Mouse (Mus musculus) hindbrain, embryonic 13.5 days (tissue): ENCODE data around the gene Ubac2. TPM values are rescaled to one million over a fixed set of nuclear protein-coding genes. Genes with fewer than 3 reads are reported as not detected.

Source experiments
- ATAC-seq: fragments of 200-750 bp; cut with Nextera tagmentation; 2 replicates; pipeline ENCODE4 v1.8.0; 2017; ENCODE audit warnings: moderate TSS enrichment; ENCODE audit not compliant: low FRiP score
- H3K27ac ChIP-seq: fragments of 300-500 bp; sonication (generic); 2 replicates; pipeline ENCODE4 v1.5.1; 2015; ENCODE audit warnings: inconsistent platforms, mild to moderate bottlenecking, moderate library complexity
- H3K27me3 ChIP-seq: fragments of 300-500 bp; sonication (generic); 2 replicates; pipeline ENCODE4 v1.6.1; 2015; ENCODE audit warnings: mild to moderate bottlenecking, inconsistent platforms
- H3K36me3 ChIP-seq: fragments of 300-500 bp; sonication (generic); 2 replicates; pipeline ENCODE4 v1.6.1; 2015; ENCODE audit warnings: mild to moderate bottlenecking, inconsistent platforms
- H3K4me1 ChIP-seq: fragments of 300-500 bp; sonication (generic); replicated peaks from 2 replicates; pipeline ENCODE4 v1.6.1; 2015; ENCODE audit warnings: inconsistent platforms
- H3K4me2 ChIP-seq: fragments of 300-500 bp; sonication (generic); 2 replicates; pipeline ENCODE4 v1.6.1; 2015; ENCODE audit warnings: inconsistent platforms, mild to moderate bottlenecking, moderate library complexity
- H3K4me3 ChIP-seq: fragments of 300-500 bp; sonication (generic); 2 replicates; pipeline ENCODE4 v1.5.1; 2015; ENCODE audit warnings: mild to moderate bottlenecking, inconsistent platforms
- H3K9ac ChIP-seq: fragments of 300-500 bp; sonication (generic); 2 replicates; pipeline ENCODE4 v1.6.1; 2015; ENCODE audit warnings: mild to moderate bottlenecking, inconsistent platforms
- H3K9me3 ChIP-seq: fragments of 300-500 bp; sonication (generic); 2 replicates; pipeline ENCODE4 v1.6.1; 2016; ENCODE audit warnings: inconsistent platforms
- WGBS: fragments of 180-500 bp; shearing (Covaris S2); methylation state at CpG from one replicate; pipeline ENCODE4 v1.1.7; 2015; 5-methylcytosine and 5-hydroxymethylcytosine counted together
- polyA plus RNA-seq: library from polyadenylated mRNA; unstranded; fragments of >200 nt; fragmentation: Nextera tagmentation; extraction: Ambion mirVana; gene quantifications from 2 replicates; pipeline ENCODE4 v1.2.1, GENCODE M21; 2015

Gene Ubac2
- polyA plus RNA-seq, 1 experiment from 2014 or later = 56.9 TPM

DNA sequence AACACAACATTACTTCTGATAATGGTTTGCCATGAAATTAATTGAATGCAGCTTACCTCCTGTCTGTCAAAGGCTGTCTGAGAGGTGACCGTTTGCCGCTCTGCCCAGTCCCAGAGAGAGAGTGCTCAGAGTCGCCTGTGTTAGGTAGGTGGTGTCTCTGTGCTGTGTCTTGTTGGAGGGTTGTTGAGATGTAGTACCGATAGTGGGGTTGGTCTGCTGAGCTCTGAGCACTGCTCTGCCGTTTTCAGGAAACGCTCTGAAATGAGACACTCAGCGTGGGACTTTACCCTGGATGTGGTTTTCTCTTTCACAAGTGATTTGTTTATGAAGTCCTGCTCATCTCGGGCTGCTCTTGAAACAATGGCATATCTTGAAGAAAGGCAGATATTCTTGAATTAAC, 37.2 kb downstream of the Ubac2 start, which contains the start of gene Gpr18:
Gene Gpr18, minus strand, starts transcription at position 161 of the 400 bp plus-strand sequence.
- H3K9ac ChIP-seq = no peak within 1 kb of the TSS
- H3K4me3 ChIP-seq = no peak within 1 kb of the TSS
- H3K9me3 ChIP-seq = no peaks in the 10 kb centered on the region
- ATAC-seq = no peak
- peaks cover 46% of the 10 kb centered on the region for H3K36me3 ChIP-seq
- no peaks in the 10 kb centered on the region for H3K27me3 ChIP-seq
- peaks cover 6% of the 10 kb centered on the region; the same call in 1 of the 2 replicates for H3K4me1 ChIP-seq
- no peak within 1 kb of the TSS for H3K27ac ChIP-seq
- no peak within 1 kb of the TSS for H3K4me2 ChIP-seq
- 80% methylated on average over 8 of the region's 8 CpGs for WGBS

DNA sequence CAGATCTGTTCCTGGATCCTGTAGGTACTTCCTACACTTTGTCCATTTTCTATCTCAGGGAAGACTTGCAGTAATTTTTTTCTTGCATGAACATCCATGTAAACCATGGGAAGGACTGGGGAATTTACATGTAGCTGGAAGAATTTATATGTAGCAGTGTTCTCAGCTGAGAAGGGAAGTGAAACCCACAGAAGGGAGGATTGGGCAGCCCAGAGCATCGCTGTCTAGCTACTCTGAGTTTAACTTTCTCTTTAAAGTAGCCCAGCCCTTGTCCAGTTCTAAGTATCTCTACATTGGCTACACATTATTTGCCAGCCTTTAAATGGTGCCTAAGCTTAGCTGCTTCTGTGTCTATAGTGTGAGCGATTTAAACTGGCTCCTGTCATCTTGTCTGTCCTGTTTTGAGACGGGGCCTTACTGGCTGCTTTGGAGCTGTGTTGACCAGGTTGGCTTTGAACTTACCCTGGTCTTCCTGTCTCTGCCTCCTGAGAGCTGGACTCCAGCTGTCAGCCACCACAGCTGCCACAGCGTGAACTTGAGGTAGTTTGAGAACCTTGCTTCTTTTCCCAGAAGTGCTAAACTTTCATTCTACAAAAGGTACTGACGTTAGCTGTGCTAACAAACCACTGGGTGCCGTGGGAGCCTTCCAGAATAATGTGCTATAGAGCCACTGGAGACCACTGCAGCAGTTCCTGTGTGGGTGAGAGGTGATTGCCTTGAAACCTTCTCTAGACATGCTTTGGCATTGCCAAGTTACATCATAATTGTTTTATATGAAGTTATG, 38.1 kb downstream of the Ubac2 start:
- H3K36me3 ChIP-seq = peaks cover 42% of the 10 kb centered on the region
- ATAC-seq = no peak
- H3K27me3 ChIP-seq = no peaks in the 10 kb centered on the region
- WGBS = 88% methylated on average over 6 of the region's 6 CpGs
- H3K4me2 ChIP-seq = no peak overlapping the region
- peaks cover 9% of the 10 kb centered on the region; the same call in 1 of the 2 replicates for H3K4me1 ChIP-seq
- H3K9me3 ChIP-seq = no peaks in the 10 kb centered on the region
- no peak overlapping the region for H3K27ac ChIP-seq
- no peak overlapping the region for H3K9ac ChIP-seq
- no peak overlapping the region for H3K4me3 ChIP-seq

DNA sequence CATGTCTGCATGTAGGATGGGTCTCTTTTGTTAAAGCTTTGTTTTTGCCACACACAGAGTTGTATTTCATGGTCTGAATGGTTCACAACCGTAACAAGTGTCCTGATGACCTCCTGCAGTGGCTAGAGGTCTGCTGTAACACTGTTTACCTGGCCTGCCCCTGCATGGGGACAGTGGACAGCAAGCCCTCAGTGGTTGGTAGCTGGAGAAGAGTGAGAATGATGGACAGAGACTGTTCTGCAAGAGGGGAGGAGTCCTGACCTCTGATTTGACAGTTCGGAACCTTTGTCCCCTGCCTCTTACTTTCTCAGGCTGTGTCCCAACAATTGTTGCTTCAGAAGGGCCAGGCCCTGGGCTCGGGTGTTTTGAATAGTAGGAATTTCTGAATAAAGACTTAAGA, 39.8 kb downstream of the Ubac2 start:
- H3K36me3 ChIP-seq = peaks cover 30% of the 10 kb centered on the region
- no peaks in the 10 kb centered on the region for H3K27me3 ChIP-seq
- no peak overlapping the region for H3K4me2 ChIP-seq
- H3K9me3 ChIP-seq = no peaks in the 10 kb centered on the region
- no peak for ATAC-seq
- no peak overlapping the region for H3K27ac ChIP-seq
- WGBS = 74% methylated on average over 3 of the region's 3 CpGs
- H3K4me1 ChIP-seq = peaks cover 9% of the 10 kb centered on the region; the same call in 1 of the 2 replicates
- H3K4me3 ChIP-seq = no peak overlapping the region
- no peak overlapping the region for H3K9ac ChIP-seq

DNA sequence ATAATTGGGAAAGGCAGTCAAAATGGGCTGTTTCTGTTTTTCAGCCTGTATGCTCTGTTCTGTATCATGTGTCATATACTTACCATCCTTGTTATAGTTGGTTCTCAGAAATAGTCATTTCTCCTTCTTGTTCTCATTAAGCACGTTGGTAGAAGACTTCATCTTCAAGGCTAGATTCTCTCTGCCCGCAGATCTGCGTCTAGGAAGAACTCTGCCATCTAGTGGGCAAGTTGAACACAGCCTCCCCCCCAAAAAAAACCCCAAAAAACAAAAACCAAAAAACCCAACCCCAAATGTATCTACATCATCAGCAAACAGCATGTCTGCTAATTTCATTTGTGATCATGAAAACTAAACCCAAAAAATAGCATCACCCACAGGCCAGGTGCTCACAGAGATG, 41.3 kb downstream of the Ubac2 start:
- Histone ChIP-seq H3K36me3 (peaks cover 30% of the 10 kb centered on the region), H3K9ac (no peak overlapping the region), H3K4me3 (no peak overlapping the region), H3K4me2 (no peak overlapping the region), H3K9me3 (no peaks in the 10 kb centered on the region), H3K27ac (no peak overlapping the region), H3K4me1 (peaks cover 9% of the 10 kb centered on the region; the same call in 1 of the 2 replicates), H3K27me3 (no peaks in the 10 kb centered on the region)
- no peak for ATAC-seq
- 41% methylated on average over 3 of the region's 3 CpGs for WGBS

DNA sequence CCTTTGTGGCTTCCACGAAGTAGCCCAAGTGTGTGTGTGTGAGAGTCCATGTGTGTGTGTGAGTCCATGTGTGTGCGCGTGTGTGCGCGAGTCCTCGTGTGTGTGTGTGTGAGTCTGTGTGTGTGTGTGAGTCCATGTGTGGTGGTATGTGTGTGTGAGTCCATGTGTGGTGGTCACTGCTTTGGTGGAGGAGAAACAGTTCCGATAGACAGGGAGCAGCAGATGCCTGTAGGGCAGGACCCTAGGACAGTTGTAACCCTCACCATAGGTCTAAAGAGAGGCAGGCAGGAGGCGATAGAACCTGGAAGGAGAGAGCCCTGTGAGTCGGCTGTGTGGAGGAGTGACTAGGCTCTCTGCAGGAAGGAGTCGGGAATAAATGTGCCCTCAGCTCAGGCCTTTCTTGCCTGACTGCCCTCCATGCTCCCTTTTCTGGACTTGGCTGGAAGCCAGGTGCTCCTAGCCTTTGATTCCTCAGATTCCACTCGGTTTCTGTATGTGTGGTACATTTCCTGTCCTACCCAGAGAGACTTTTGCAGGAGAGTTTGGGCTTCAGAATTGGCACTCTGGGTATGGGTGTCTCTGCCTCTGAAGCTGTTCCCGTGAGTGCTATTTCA, 42.2 kb downstream of the Ubac2 start:
- Histone ChIP-seq H3K9ac (no peak overlapping the region), H3K36me3 (peaks cover 28% of the 10 kb centered on the region), H3K9me3 (no peaks in the 10 kb centered on the region), H3K4me2 (no peak overlapping the region), H3K4me1 (peaks cover 9% of the 10 kb centered on the region; the same call in 1 of the 2 replicates), H3K4me3 (no peak overlapping the region), H3K27me3 (no peaks in the 10 kb centered on the region), H3K27ac (no peak overlapping the region)
- no peak; the same call in 1 of the 2 replicates for ATAC-seq
- WGBS = 77% methylated on average over 12 of the region's 12 CpGs

DNA sequence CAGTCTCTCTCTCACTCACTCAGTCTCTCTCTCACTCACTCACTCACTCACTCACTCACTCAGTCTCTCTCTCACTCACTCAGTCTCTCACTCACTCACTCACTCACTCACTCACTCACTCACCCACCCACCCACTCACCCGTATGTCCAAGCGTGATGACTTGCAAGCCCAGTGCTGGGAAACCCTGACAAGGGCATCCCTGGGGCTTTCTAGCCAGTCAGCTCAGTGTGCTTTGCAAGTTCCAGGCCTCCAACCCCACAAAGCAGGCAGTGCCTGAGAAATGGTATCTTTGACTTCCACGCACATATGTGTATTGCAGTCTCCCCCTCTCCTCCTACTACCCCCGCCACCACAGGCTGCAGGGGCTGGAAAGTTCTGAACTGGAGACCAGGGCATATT, 43.6 kb downstream of the Ubac2 start:
- Histone ChIP-seq H3K9me3 (no peaks in the 10 kb centered on the region), H3K4me2 (no peak overlapping the region), H3K27ac (no peak overlapping the region), H3K27me3 (no peaks in the 10 kb centered on the region), H3K4me3 (no peak overlapping the region), H3K4me1 (peaks cover 9% of the 10 kb centered on the region; the same call in 1 of the 2 replicates), H3K9ac (no peak overlapping the region), H3K36me3 (peaks cover 14% of the 10 kb centered on the region)
- no peak for ATAC-seq
- WGBS = 93% methylated on average over 4 of the region's 4 CpGs

DNA sequence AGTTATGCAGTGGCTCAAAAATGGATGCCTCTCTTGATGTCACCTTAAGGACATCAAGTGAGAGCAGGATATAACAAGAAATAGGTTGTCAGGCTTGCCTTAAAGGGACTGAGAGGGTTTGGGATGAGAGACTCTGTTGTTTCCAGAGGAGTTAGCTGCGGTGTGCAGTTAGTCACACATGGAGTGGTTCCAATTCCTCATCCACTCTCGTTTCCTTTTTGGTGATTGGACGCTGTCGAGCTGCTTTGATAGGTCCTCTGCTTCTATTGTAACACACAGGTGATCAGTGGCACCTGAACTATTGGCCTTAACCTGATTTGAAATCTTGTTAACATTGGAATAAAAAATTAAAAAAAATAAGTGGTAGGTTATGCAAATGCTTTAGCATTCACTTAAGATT, 44.3 kb downstream of the Ubac2 start:
- H3K4me2 ChIP-seq = no peak overlapping the region
- H3K9me3 ChIP-seq = no peaks in the 10 kb centered on the region
- H3K36me3 ChIP-seq = peaks cover 7% of the 10 kb centered on the region; the same call in 1 of the 2 replicates
- H3K4me1 ChIP-seq = peaks cover 9% of the 10 kb centered on the region; the same call in 1 of the 2 replicates
- H3K9ac ChIP-seq = no peak overlapping the region
- 88% methylated on average over 4 of the region's 4 CpGs for WGBS
- ATAC-seq = no peak
- no peaks in the 10 kb centered on the region for H3K27me3 ChIP-seq
- no peak overlapping the region for H3K4me3 ChIP-seq
- H3K27ac ChIP-seq = no peak overlapping the region

DNA sequence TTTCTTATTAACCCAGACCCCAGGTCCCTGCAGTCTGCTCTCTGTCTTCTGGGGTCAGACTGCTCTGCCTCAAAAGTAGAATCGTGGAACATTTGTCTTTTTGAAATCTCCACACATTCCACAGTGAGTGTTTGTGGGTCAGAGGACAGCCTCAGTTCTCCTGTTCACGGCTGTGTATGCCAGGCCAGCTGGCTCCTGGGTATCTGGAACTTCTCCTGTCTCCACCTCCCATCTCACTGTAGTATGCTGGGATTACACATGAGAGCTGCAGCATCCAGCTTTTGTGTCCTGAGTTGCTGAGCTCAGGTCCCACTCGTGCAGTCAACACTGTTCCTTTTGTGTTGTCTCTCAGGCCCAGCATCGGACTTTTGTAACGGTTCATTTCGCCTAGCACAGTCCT, 46.5 kb downstream of the Ubac2 start:
- Histone ChIP-seq H3K4me3 (no peak overlapping the region), H3K27me3 (no peaks in the 10 kb centered on the region), H3K9me3 (no peaks in the 10 kb centered on the region), H3K36me3 (no peaks in the 10 kb centered on the region), H3K27ac (no peak overlapping the region), H3K9ac (no peak overlapping the region), H3K4me1 (peaks cover 9% of the 10 kb centered on the region; the same call in 1 of the 2 replicates), H3K4me2 (no peak overlapping the region)
- WGBS = 73% methylated on average over 6 of the region's 6 CpGs
- ATAC-seq = no peak

DNA sequence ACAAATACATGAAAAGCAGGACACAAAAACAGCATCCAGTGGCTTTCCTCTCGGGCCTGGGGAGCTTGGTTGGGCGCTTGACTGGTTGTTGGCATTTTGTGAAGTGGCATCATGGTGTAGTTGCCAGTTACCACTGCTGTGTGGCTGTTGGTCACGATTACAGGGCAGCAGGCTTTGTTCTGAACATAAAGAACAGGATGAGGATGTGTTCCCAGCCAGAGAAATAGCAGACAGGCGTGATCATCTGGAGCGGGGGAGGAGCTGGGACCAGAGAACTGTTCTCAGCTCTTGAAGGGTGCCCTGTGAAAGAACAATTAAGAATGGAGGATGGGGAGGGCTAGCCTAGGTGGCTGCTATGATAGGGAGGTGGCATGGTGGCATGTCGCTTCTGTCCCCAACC, 48.5 kb downstream of the Ubac2 start:
- H3K27me3 ChIP-seq = no peaks in the 10 kb centered on the region
- WGBS = 90% methylated on average over 6 of the region's 6 CpGs
- H3K9ac ChIP-seq = no peak overlapping the region
- H3K9me3 ChIP-seq = no peaks in the 10 kb centered on the region
- no peak overlapping the region for H3K27ac ChIP-seq
- no peak overlapping the region for H3K4me2 ChIP-seq
- no peak for ATAC-seq
- H3K36me3 ChIP-seq = no peaks in the 10 kb centered on the region
- no peak overlapping the region for H3K4me3 ChIP-seq
- H3K4me1 ChIP-seq = peaks cover 5% of the 10 kb centered on the region

DNA sequence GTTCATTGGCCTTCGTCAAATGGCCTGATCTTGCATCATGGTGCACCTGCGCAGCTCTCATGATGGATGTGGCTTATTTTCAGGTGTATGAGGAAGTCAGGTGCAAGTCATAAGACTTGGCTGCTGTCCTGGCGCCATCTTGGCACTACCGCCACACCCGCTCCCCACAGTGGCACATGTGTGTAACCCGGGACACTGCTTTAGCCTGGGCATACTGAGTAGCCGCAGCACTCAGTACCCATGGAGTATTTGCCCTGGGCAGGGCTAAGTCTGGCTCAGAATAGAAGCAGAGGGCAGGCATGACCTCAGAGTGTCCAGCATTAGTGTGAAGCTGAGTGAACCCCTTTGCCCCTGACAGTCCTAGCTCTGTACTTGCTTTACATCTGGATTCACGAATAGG, 49.0 kb downstream of the Ubac2 start:
- Histone ChIP-seq H3K4me3 (no peak overlapping the region), H3K4me2 (no peak overlapping the region), H3K27me3 (no peaks in the 10 kb centered on the region), H3K9me3 (no peaks in the 10 kb centered on the region), H3K27ac (no peak overlapping the region), H3K9ac (no peak overlapping the region), H3K36me3 (no peaks in the 10 kb centered on the region), H3K4me1 (peaks cover 7% of the 10 kb centered on the region)
- ATAC-seq = no peak
- 95% methylated on average over 8 of the region's 8 CpGs for WGBS

DNA sequence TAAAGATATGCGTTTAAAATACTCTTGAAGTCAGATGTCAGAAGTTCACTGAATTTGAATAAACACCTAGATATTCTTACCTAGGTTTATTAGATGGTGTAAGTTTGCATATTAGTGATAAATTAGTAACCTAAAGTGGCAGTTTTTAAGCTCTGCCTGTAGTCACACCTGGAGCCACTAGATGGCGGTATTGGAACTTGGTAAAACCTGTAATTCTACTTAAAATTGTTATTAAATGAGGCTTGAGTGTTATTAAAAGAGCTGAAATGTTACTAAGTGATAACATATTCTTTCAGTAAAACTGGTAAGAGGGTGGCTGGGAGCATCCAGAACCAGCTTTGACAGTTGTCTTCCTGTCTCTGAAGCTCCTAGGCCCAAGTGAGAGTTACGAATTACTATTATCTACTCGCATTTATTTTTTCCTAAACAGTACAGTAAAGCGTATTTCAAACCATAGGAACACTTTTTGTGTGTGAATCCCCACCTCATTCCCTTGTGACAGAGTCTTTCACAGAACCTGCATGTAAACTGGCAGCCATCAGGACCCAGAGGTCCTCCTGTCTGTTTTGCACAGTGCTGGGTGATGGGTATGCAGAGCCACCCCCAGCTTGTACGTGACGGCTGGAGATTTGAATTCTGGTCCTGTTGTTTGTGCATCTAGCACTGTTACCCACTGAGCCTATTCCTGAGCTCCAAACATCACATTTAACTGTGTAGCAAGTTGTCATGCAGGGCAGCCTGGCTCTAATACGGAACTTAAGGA, 50.1 kb downstream of the Ubac2 start:
- peaks cover 2% of the 10 kb centered on the region for H3K36me3 ChIP-seq
- 72% methylated on average over 8 of the region's 8 CpGs for WGBS
- H3K4me3 ChIP-seq = no peak overlapping the region
- H3K9me3 ChIP-seq = no peaks in the 10 kb centered on the region
- peaks cover 7% of the 10 kb centered on the region for H3K4me1 ChIP-seq
- no peaks in the 10 kb centered on the region for H3K27me3 ChIP-seq
- H3K9ac ChIP-seq = no peak overlapping the region
- no peak for ATAC-seq
- no peak overlapping the region for H3K27ac ChIP-seq
- H3K4me2 ChIP-seq = no peak overlapping the region

DNA sequence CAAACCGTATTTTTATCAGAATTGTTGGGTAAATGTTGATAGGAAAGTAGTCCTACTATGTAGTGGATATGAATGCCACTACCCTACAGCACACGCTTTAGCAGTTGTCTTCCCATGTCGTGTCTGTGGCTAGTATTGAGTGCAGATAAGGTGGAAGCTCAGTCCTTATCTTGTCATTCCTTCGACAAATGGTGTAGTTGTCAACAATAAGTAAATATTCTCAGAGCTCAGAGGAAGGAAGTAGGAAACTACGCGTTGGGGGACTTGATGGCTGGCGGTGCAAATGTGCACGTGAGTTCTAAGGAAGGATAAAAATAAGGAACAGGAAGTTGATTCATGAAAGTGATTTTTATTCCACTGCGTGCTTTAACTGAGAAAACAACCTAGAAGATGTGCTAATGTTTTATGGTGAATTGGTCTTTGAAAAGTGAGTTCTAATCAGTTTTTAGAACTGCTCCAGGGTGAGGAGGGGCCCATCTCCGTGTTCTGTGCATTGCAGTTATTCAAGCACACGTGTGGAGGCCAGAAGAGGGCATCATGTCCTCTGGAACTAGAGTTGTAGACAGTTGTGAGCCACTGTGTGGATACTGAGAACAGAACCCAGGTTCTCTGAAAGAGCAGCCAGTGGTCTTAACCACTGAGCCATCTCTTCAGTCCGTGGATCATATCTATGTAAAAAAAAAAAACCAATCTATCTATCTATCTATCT, 51.0 kb downstream of the Ubac2 start:
- Histone ChIP-seq H3K27me3 (no peaks in the 10 kb centered on the region), H3K9me3 (no peaks in the 10 kb centered on the region), H3K4me1 (peaks cover 7% of the 10 kb centered on the region), H3K4me2 (no peak overlapping the region), H3K4me3 (no peak overlapping the region), H3K27ac (no peak overlapping the region), H3K9ac (no peak overlapping the region), H3K36me3 (peaks cover 10% of the 10 kb centered on the region)
- ATAC-seq = no peak
- 92% methylated on average over 12 of the region's 12 CpGs for WGBS
